Mouse (Mus musculus) fibroblast of lung, adult 2 months (primary cell): ENCODE data around the gene Itgb3.

Experiments
- DNase-seq: peaks from one replicate; pipeline ENCODE4 v3.0.0-alpha.2; 2011; ENCODE audit warnings: low read depth

Gene Itgb3

DNA sequence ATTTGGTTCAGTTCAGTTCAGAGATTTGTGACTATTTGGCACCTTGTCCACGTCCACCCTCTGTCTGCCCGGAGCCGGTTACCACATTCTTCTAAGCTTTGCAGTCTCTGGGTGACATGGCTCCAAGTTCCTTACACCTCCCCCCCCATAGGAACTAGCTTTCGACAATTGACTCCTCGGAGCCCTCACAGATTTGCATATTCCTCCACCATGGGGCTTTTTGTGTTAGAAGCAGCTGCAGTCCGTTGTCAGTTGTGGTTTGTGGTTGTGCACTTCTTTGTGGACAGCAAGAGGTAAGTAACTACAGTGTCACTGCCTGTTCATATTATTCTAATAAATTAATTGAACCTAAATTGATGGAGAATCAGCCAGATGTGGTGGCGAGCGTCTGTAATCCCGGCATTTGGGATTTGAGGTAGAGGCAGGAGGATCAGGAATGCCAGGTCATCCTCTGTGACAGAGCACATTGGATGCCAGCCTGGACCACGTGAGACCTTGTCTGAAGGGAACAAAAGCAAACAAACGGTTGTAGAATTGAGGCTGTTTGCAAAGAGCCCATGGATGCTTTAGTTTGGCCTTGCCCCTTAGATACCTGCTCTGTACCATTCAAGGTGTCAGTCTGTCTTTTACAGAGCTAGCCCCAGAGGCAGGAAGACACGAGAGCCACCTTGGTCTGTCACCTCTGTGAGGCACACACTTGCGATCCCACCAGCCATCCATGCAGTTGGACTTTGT, 25.0 kb upstream of the Itgb3 start:
- no peak for DNase-seq

DNA sequence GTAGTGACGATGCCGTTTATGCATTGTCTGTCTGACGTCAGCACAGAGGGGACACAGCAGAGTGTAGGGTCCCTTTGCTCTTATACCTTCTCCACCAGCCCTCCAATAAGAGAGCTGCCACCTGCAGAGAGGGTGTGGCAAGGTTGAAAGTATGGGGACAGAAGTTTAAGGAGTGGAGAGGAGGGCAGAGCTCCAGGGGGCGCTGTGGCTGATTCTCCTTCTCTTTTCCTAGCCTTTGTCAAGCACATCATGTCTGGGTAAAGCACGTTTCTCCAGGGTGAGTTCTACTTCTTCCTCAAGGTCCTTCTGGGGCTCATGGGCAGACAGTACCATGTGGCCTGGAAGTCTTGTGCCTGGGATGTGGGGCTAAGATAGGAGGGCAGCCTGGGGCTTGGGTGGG, 22.3 kb upstream of the Itgb3 start:
- no peak for DNase-seq

DNA sequence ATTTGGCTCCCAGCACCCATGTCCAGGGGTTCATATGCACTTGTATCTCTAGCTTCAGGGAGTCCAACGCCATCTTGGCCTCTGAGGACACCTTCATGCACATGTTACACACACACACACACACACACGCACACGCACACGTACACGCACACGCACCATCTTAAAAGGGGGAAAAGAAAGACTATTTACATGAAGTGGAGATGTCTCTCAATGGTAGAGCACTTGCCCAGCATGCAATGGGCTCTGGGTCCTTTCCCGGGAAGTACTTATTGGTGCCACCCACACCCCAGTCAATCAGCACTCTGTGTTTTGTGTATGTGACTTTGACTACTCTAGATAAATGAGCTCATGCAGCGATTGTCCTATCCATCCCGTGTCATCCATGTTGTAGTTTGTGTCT, 19.9 kb upstream of the Itgb3 start:
- DNase-seq = no peak

DNA sequence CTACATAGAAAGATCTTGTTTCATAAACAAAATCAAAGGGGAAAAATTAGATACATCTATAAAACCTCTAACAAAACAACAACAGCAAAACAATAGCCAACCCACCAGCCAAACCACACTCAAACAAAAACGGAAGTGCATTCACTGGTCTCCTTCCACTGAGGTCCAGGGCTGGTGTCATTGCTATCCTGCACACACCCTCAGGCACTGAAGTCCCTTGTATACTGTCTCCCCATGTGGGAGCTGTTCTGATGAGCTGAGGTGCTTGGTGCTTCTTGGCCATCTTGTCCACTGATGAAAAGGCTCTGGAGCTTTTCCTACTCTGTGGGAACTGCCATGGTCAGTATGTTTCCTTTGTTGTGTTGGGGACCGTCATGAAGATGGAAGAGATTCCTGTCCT, 19.3 kb upstream of the Itgb3 start:
- no peak for DNase-seq

DNA sequence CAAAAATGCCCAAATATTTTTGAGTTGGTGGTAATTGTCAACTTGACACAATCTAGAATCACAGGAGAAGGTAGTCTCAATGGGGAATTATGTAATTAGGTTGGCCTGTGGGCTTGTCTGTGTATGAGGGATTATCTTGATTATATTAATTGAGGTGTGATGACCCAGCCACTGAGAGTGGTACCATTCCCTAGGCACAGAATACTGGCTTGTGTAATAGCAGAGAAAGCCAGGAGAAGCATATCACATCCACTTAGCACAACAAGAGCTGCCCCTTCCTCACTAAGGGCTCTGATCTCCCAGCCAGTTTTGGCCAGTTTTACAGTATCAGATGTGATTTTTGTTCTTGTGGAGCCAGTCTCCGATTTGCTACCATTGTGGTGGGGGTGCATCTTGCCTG, 18.2 kb upstream of the Itgb3 start:
- DNase-seq = no peak

DNA sequence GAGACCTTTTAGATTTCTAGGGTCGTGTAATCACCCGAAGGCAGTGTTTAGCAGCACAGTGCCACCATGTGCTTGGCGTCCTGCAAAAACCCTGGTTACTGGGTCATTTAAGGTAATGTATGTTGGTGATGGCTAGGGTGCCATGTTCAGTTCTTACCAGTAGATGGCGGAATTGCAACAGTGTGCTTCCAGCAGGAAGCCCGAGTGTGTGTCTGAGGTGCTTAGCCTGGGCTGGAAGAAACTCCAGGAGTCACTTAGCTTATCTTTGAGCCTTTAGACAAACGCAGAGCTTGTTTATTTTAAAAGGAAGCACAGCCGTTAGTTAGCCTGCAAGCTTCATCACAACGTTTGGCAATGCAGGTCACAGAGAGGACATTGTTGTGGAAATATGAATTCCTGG, 17.7 kb upstream of the Itgb3 start:
- peak; percentile 80 for DNase-seq

DNA sequence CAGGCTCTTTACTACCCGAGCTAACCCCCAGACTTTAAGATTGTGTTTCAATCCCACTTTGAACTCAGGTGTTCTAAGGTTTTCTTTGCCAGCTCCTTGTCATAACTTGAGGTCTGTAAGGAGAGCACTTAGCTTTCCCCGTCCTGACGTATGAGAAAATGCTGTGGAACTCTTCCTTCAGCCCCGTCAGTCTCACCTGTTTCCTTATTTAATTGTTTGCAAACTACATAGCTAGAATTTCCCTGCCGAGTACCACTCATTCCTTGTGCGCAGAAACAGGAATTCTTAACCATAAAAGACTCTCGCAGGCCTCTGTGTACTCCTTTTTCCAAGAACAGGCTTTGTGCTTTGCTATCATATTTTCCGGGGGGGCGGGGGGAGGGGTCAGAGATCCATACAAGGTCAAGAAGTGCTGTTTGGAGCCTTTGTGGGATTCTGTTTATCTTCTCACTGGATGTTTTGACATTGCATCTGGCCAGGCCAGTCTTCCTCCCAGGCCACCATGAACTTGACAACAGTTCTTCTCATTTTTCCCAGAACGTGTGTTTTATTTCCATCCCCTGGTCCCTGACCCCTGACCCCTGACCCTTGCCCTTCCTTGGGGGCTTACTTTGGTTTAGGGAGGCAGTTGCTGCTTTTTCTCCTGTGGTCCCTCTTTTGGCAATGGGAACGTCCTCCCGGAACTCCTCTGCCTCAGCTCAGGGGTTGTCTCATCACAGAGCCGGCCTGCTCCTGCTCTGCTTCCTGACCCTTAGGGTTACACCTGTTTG, 15.5 kb upstream of the Itgb3 start:
- no peak for DNase-seq

DNA sequence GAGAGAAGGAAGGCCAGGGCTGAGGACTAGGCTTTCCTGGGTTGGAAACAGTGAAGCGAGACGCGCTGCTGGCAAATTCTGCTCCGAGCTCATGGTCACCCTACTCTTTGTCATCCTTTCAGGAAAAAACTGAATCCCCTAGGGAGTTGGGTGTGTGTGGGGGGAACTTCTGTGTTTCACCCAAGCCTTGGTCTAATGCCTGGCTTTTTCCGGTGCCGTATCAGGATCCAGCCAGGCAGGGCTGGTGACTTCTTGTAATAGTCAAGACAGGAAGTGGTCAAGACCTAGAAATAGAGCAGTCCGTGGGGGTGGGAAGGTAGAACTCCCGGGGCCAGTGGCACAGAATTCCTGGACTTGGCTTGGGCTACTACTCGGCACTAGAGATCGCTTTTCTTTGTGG, 11.4 kb upstream of the Itgb3 start:
- DNase-seq = no peak

DNA sequence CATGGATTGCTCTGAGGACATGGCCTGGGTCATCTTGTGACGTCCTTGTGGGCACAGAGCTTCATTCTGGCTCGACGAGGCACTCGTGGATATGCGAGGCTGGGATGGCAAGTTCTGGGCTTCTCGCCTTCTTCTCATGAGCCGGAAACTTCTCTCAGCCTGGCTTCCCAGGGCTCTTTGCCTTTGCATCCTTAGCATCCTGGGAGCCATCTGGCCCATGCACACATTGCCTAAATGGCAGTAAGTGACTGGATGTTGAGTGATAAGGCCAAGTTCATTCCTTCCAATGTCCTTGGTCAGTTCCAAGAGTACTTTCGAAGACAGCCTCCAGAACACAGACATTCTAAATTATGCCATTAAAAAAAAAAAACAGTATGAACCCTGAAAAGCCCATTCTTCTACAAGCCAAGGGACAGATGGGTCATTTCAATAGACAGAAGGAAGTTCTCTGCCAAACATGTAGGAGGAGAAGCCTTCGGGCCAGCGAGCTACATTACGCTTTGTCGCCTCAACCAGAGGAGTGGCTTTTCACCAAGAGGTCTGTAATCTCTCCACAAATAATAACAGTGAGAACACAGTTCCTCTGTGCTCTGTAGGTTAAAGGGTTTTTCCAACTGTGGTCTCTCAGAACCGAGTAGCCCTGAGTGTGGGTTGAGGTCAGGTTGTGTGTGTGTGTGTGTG, 8.4 kb upstream of the Itgb3 start:
- DNase-seq = no peak

DNA sequence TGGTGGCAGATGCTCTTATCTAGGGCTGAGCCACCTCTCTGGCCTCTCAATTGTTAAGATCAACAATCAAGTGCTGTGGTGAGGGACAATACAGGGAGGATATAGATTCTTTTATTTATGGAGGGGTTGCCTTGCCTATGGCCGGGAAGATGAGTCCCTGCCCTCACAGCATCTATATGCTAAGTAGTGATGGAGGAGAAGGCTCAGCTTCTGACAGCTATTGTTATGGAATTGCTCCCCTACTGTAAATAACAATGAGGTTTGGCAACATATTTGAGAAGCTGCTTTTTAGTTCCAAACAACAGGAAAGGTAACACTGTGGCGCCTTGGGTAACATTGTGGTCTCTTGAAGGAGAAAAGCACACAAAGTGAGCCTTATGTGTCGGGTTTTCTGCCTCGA, 7.1 kb upstream of the Itgb3 start:
- DNase-seq = no peak

DNA sequence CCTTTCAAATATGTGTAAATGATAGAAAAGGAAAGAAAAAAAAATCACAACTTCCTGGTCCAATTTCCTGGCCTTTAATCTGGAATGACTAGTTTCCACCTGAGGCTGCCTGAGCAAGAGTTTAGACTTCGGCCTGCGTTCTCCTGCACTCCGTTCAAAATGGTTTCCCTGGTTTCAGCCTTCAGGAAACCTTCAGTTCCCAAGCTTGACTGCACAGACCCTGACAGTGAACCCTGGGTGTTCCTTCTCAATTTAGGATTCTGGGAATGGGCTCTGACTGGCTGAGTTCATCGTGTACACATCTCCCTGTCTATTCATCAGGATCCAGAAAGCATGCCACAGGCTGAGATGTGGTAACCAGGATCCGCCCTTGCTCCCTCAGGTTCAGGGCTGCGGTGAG, 3.6 kb upstream of the Itgb3 start:
- no peak for DNase-seq

DNA sequence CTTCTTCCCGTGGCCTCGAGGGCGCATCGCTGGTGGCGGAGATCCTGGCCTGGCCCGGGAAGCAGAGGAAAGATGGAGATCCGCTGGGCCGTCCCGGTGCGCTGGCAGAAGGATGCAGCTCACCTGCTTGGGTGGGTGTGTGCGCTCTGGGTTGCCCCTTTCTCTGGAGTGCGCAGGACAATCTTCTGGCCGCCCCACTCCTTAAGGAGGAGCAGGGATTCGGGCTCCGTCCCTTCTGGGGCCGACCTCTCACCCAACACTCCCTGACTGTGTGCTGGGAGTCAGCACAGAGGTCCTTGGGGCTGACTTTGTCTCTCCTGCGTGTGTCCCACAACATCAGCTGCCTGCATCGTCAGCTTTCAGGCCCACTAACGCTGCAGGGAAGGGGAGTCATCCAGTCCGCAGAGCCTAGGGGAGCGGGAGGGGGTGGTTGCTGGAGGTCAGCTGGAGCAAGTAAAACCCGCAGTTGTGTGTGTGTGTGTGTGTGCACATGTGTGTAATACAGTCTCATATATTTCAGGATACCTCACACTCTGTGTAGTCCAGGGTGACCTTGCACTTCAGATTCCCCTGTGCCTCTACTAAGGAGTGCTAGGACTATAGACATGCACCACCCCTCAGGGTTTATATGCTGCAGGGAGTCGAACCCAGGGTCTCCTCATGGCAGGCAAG, 585 bp downstream of the Itgb3 start:
- DNase-seq = no peak

DNA sequence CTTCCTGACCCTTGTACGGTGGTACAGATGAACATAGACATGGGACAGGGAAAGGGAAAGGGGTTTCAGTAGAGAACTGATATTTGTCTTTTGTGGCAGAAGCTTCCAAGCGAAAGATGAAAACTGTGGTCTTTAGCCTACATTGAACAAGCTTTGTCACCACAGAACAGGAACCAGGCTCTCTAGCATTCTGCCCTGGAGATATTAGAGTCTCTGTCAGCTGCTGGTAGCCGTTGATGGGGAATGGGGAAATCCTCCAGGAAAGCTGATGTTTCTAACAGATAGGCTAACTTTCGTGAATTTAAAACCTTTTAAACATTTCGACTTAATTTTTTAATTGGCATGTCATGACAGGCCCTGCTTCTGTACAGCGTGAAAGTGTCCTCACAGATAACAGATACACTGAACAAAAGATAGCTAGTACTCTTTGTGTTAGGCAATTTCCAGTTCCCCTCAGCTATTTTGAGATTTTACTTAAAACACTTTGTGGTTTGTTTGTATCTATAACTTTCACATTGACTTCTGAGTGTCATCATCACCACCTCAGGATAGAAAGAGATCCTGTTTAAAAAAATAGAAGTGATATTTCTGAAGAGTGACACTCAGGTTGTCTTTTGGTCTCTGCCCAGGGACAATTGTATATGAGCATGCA, 1.4 kb downstream of the Itgb3 start:
- DNase-seq = no peak

DNA sequence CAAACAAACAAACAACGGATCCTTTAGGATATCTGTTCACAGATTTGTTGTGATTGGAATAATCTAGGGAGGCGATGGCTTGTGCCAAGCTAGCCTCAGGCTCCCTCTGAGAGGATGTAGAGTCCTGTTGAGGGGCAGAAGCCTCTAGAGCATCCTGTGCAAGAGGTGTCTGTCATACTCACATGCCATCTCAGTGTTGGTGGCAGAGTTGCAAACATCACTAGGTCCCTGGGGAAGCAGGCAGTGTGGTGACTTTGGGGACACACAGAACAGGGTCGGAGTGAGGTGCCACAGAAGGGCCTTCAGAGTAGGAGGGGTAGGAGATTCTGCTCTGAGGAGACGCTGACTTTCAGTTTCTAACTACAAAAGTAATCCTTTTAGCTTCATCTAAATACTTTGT, 1.9 kb downstream of the Itgb3 start:
- no peak for DNase-seq

DNA sequence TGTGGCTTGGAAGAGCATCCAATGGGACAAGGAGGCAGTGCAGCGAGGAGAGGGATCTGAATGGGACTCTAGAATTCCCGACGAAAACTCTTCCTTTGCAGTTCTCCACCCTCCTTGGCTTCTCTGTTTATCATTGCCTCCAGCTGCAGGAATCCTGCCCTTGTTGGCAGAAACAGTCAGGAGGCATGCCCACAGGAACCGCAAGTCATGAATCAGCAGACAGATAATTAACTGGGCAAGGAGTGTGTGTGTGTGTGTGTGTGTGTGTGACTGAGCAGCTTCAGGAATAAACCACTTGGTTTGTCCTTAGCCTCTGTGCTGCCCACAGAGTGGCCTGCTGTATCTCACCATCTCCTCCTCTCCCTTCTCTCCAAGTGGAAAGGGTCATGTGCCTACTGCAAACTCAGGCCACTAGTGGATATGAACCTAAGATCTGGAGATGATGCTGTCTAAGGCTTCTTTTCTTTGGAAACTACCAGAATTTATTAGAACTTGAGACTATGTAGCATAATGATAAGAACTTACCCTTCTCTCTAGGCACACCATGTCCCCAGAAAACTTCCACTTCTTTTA, 3.9 kb downstream of the Itgb3 start:
- DNase-seq = peak; percentile 88

DNA sequence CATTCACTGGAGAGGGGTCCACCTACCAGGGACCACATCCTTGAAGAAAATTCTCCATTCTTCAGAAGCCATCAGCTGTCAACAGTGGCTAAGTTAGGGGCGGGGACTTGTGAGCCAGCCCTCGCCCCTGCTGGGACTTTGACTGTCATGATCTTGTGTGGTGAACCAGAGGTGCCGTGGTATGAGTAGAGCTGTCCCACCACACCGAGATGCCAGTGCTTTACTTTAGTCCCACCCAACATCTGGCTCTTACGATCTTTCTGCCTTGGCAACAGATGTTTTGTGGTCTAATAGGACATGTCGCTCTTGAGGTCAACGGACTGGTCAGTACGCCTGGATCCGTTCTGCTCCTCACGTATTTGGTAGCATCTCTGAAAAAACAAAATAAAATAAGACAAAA, 5.8 kb downstream of the Itgb3 start:
- DNase-seq = no peak

DNA sequence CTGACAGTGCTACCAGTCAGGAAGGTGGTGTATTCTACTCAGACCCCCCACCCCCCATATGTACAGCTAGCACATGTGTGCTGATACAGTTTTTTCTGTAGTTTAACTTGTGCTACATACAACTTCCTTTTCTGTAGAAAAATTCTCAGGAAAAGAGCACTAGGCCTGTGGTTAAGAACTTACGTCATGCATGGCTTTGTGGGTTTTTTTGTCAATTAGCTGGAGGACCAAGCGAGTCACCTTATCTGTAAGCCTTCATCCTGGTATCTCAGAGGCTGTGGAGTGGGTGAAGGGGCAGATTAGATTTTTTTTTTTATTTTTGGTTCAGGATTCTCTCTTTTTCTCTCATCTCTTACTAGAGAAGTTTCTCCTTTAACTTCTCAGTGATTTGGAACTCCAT, 6.3 kb downstream of the Itgb3 start:
- no peak for DNase-seq

DNA sequence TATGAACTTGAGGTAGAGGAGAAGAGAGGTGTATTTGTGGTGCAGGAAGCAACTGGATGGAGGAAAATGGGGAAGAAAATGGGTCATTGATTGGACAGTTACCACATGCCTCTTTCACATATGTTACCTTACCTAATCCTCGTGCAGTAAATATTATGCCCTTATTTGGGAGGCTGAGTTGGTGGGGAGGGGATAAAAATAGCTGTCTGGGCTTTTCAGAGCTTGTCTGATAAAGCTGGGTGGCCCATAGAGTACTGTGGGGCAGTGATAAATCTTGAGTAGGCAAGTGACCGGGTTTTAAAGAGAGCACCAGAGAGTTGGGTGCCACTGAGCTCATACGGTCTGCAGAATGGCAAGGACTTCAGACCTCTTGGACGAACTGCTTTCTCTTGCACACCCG, 8.4 kb downstream of the Itgb3 start:
- no peak for DNase-seq

DNA sequence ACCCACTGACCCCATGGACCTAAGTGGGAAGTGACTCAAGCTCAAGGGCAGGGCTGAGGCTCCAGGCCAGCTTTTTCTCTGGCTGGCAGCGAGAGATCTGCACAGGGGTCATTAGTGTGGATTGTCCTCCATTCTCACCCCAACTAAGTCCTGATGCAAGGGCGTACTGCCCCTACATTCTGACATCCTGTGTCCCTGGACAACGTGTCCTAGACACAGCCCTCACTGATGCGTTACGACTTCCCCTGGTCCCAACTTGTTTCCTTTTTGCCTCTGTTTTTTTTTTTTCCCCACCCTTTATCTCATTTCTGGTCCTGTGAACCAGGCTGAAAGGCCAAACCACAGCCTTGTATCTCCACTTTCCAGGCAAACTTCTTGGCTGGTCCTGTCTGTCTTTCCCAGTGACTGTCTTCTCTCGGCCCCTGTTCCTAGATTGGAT, 10.9 kb downstream of the Itgb3 start:
- DNase-seq = no peak

DNA sequence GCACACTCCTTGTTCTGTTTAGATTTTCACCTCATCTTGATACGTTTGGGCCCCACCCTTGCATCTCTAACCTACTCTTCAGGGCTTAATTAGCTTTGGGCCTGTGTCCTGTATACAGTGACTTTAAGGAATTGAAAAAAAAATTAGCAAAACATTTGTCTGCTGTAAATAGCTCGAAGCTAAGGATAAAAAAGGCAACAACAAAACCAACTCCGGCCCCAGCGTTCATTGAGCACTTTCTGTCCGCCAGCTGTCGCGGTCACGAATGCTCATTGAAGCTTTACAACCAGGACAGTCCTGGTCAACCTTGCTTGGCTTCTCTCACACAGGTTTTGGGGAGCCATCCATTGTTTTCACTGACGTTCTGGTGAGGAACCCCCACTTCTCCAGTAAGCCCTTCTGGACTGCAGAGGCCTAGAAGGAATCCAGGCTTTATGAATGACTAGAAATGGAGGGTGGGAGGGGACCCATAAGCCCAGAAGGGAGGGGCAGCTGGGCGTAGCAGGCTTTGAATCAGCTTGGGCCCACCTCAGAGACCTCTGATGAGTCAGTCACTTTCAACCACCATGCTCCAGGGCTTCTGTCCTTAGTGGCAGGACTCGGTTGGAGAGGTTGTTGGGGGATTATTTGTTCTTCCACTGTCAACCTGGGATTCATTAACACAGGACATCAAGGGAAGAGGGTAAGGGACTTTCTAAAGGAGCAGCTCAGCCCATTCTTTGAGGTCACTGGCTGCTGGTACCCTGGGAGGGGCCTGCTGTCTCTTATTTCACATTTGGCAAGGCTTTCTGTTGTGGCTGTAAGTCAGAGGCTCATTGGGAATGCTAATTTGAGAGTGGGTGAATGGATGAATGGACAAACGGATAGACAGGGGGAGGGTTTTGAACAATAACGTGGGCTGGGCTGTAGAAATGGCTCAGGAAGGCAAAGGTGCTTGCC, 11.6 kb downstream of the Itgb3 start:
- DNase-seq = no peak
